Mouse (Mus musculus) pancreas, adult 10 weeks (tissue): ENCODE measurements around the gene Cnst. TPM values are rescaled to one million over a fixed set of nuclear protein-coding genes. Genes with fewer than 3 reads are reported as not detected.

Experiments used
- polyA plus RNA-seq: library from polyadenylated mRNA; stranded (reverse); fragments of 350-450 nt; fragmentation: Illumina TruSeq; extraction: RNeasy Lipid Tissue Mini Kit (QIAGEN cat#74804); gene quantifications from one replicate; pipeline ENCODE4 v1.2.3, GENCODE M21; 2015; ENCODE audit warnings: low read depth, low replicate concordance; ENCODE audit not compliant: insufficient read depth

Gene Cnst
- 3.9 TPM for polyA plus RNA-seq

GRCm38 (mm10) chr1:179545768-179546550 lies at the start of gene Cnst, which contains the start of gene Tfb2m:
Gene Cnst, plus strand, starts transcription at chr1:179546370.
Gene Tfb2m, minus strand, starts transcription at chr1:179546267.

GRCm38 (mm10) chr1:179517713-179518465 lies 28.3 kb upstream of the Cnst start, which contains the start of gene Smyd3:
Gene Smyd3, minus strand, starts transcription at chr1:179518041.

GRCm38 (mm10) chr1:179668013-179668805 lies 122.0 kb downstream of the Cnst start, which contains the start of gene Sccpdh:
Gene Sccpdh, plus strand, starts transcription at chr1:179668210.

Other genes with a start within 250 kb of the Cnst start
- gene Smyd3, start 28.3 kb upstream of the Cnst start, polyA plus RNA-seq: 1.3 TPM
- gene Tfb2m, start 103 bp upstream of the Cnst start, polyA plus RNA-seq: 8.9 TPM
- 4.7 TPM for gene Sccpdh, start 121.8 kb downstream of the Cnst start, polyA plus RNA-seq
- gene Kif28, start 198.9 kb downstream of the Cnst start, polyA plus RNA-seq: not detected